Mouse (Mus musculus): ENCODE results near the gene Csf3r. TPM values are rescaled to one million over a fixed set of nuclear protein-coding genes. Genes with fewer than 3 reads are reported as not detected.
A peak's percentile ranks its signal among the peaks of the same experiment; 100 is the strongest.
"Not testable (repeated sequence)": the region's sequence is repeated elsewhere in the genome, so short reads cannot be mapped to it uniquely, and the experiment has no call there.

The Csf3r gene
- 0.53 and 0.70 TPM in 2 replicates for polyA plus RNA-seq (2015; fragmentation: Nextera tagmentation; extraction: Ambion mirVana)

DNA sequence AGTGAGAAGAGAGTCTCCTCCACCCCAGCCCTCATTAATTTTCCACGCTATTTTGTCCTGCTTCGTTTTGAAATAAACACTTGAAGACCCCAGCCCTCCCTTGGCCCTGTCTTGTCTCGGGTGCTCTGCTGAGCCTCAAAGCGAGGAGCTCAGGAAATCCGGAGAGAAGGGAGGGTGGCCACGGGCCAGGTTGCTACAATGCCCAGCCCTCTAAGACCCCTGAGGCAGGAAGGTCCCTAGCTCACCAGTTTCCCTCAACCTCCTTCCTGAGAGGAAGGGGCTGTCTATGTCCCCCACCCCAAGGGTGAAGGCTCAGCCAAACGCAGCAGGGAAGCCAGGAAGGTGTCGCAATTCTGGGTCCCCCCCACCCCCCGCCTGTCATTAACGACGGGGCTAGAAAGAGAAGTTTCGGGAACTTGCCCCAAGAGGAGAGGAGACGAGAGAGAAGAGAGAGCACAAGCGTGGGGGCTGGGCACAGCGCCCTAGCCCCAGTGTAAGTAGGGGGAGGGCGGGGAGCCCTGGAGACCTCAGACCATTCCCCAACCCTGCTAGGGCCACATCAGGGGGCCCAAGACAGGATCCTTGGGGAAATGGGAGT lies at the start of gene Csf3r:
Gene Csf3r (plus strand): TSS at position 248 of the 598 bp plus-strand sequence.
- no peak for ATAC-seq
- 66% methylated on average over 16 of the region's 16 CpGs for WGBS
- Histone ChIP-seq H3K36me3 (ENCODE audit: control insufficient read depth, insufficient read depth) (no peaks in the 10 kb centered on the region), H3K4me1 (replicated peaks; ENCODE audit: control insufficient read depth, insufficient read depth, low read length) (no peaks in the 10 kb centered on the region), H3K27me3 (replicated peaks; ENCODE audit: control insufficient read depth, insufficient read depth, low read length) (no peaks in the 10 kb centered on the region), H3K27ac (ENCODE audit: low read length) (no peak within 1 kb of the TSS), H3K4me2 (ENCODE audit: low read length) (no peak within 1 kb of the TSS), H3K4me3 (replicated peaks; ENCODE audit: low read length) (no peak within 1 kb of the TSS), H3K9me3 (ENCODE audit: control insufficient read depth, low read length) (no peaks in the 10 kb centered on the region), H3K9ac (replicated peaks; ENCODE audit: low read depth, low read length) (no peak within 1 kb of the TSS)

DNA sequence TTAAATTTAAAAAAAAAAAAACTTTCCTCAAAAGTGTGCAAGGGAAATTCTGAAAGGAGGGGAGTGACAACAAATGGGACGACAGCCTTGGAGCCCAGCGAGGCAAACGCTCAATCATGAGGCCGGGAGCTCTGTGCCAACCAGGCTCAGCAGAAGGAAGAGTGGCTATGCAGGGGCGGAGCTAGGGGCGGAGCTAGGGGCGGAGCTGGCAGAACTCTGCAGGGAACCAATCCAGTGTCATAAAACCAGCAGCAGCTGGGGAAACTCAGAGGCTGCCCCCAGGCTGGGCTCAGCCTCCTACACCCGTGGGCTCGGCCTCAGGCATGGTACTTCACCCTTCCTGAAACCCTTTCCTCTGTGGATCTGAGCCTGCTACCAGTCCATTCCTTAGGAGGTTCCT lies 46.6 kb upstream of the Csf3r start:
- H3K36me3 ChIP-seq (ENCODE audit: control insufficient read depth, insufficient read depth) = no peaks in the 10 kb centered on the region
- WGBS = 61% methylated on average over 9 of the region's 9 CpGs
- H3K9ac ChIP-seq (replicated peaks; ENCODE audit: low read depth, low read length) = no peak overlapping the region
- H3K4me2 ChIP-seq (ENCODE audit: low read length) = no peak overlapping the region
- H3K27me3 ChIP-seq (replicated peaks; ENCODE audit: control insufficient read depth, insufficient read depth, low read length) = no peaks in the 10 kb centered on the region
- no peak overlapping the region for H3K4me3 ChIP-seq (replicated peaks; ENCODE audit: low read length)
- no peak for ATAC-seq
- H3K4me1 ChIP-seq (replicated peaks; ENCODE audit: control insufficient read depth, insufficient read depth, low read length) = no peaks in the 10 kb centered on the region
- no peaks in the 10 kb centered on the region for H3K9me3 ChIP-seq (ENCODE audit: control insufficient read depth, low read length)
- H3K27ac ChIP-seq (ENCODE audit: low read length) = no peak overlapping the region

DNA sequence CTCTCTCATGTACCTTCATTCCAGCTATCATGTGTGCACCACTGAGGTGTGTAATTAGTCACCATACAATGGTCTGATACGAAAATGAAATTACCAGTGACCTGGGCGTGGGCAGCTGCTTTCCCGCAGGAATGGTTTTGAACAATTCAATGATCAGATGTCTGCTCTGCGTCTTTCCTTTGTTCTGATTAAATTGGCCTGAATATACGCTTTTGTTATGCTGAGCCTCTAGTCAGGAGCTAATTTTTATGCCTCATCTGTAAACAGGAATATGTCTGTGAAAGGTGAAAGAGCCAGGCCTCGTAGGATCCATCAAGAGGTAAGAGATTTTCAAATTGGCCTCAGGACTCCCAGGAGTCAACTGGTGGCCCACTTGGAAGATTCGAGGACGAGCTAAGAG lies 41.1 kb upstream of the Csf3r start:
- Histone ChIP-seq H3K9me3 (ENCODE audit: control insufficient read depth, low read length) (no peaks in the 10 kb centered on the region), H3K36me3 (ENCODE audit: control insufficient read depth, insufficient read depth) (no peaks in the 10 kb centered on the region), H3K27me3 (replicated peaks; ENCODE audit: control insufficient read depth, insufficient read depth, low read length) (0 out of 2 replicates have a peak, but pooled peaks cover under 1% of the 10 kb centered on the region), H3K4me3 (replicated peaks; ENCODE audit: low read length) (no peak overlapping the region), H3K27ac (ENCODE audit: low read length) (no peak overlapping the region), H3K9ac (replicated peaks; ENCODE audit: low read depth, low read length) (no peak overlapping the region), H3K4me1 (replicated peaks; ENCODE audit: control insufficient read depth, insufficient read depth, low read length) (no peaks in the 10 kb centered on the region; the same call in 1 of the 2 replicates), H3K4me2 (ENCODE audit: low read length) (no peak overlapping the region)
- 50% methylated on average over 8 of the region's 8 CpGs for WGBS
- ATAC-seq = no peak

DNA sequence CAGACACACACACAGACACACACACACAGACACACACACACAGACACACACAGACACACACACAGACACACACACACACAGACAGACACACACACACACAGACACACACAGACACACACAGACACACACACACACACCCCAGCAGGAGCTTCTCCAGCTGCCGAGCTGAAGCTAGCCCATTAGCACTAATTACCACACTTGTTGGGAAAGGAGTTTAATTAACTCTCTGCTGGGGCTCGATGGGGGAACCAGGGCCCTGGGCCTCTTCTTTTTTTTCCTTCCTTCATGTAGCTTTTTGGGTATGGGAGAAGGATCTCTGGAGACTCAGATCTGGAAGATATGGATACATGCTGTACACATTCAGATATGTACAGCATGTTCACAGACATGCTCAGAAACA lies 38.6 kb upstream of the Csf3r start:
- not testable (repeated sequence) for ATAC-seq; H3K27me3 ChIP-seq (replicated peaks; ENCODE audit: control insufficient read depth, insufficient read depth, low read length)

DNA sequence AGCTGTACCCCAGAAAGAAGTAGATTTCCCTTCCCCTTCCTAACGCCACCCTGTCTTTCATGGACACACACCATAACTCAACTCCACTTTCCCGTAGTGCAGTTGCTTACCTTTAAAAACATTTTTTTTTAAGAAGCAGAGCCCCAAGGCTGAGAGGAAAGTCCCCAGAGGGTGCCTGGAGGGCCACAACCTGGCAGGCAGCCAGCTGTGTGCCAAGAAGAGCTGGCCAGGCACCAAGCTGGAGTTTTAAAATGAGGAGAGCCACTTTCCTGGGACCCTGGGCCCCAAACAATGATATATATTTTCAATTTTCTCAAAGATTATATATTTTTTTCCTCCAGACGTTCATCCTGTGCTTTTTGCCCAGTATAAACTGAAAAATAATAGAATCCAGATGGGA lies 37.3 kb upstream of the Csf3r start:
- WGBS = 64% methylated on average over 3 of the region's 3 CpGs
- no peaks in the 10 kb centered on the region for H3K9me3 ChIP-seq (ENCODE audit: control insufficient read depth, low read length)
- no peak overlapping the region for H3K27ac ChIP-seq (ENCODE audit: low read length)
- H3K4me2 ChIP-seq (ENCODE audit: low read length) = no peak overlapping the region
- ATAC-seq = no peak
- 0 out of 2 replicates have a peak, but pooled peaks cover 4% of the 10 kb centered on the region for H3K27me3 ChIP-seq (replicated peaks; ENCODE audit: control insufficient read depth, insufficient read depth, low read length)
- H3K4me3 ChIP-seq (replicated peaks; ENCODE audit: low read length) = no peak overlapping the region
- H3K4me1 ChIP-seq (replicated peaks; ENCODE audit: control insufficient read depth, insufficient read depth, low read length) = no peaks in the 10 kb centered on the region; the same call in 1 of the 2 replicates
- no peaks in the 10 kb centered on the region for H3K36me3 ChIP-seq (ENCODE audit: control insufficient read depth, insufficient read depth)
- H3K9ac ChIP-seq (replicated peaks; ENCODE audit: low read depth, low read length) = no peak overlapping the region

More for the DNA sequence above, 38.6 kb upstream of the Csf3r start:
- H3K27ac ChIP-seq (ENCODE audit: low read length); H3K9me3 ChIP-seq (ENCODE audit: control insufficient read depth, low read length); H3K36me3 ChIP-seq (ENCODE audit: control insufficient read depth, insufficient read depth); H3K4me2 ChIP-seq (ENCODE audit: low read length); H3K4me1 ChIP-seq (replicated peaks; ENCODE audit: control insufficient read depth, insufficient read depth, low read length); H3K9ac ChIP-seq (replicated peaks; ENCODE audit: low read depth, low read length); H3K4me3 ChIP-seq (replicated peaks; ENCODE audit: low read length): not testable (repeated sequence)
- 4% methylated on average over 2 of the region's 2 CpGs for WGBS

DNA sequence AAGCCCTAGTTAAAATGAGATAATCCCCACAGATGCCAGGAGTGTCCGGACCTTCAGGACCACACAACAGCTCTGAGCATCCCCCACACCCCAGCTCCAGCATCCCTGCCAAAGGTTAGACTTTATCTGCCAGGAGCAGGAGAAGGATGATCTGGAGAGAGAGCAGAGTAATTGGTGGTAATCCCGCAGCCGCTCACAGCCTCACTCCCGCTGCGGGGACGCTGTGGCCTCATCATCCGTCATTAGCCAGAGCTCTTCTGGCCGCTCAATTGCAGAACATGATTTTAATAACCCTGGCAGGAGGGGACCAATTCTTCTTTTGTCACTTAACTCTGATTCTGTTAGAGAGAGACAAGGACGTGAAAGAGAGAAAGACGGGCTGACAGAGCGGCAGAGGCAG lies 35.3 kb upstream of the Csf3r start:
- Histone ChIP-seq H3K9ac (replicated peaks; ENCODE audit: low read depth, low read length) (no peak overlapping the region), H3K36me3 (ENCODE audit: control insufficient read depth, insufficient read depth) (no peaks in the 10 kb centered on the region), H3K4me2 (ENCODE audit: low read length) (no peak overlapping the region), H3K9me3 (ENCODE audit: control insufficient read depth, low read length) (no peaks in the 10 kb centered on the region), H3K27me3 (replicated peaks; ENCODE audit: control insufficient read depth, insufficient read depth, low read length) (0 out of 2 replicates have a peak, but pooled peaks cover 4% of the 10 kb centered on the region), H3K4me3 (replicated peaks; ENCODE audit: low read length) (no peak overlapping the region), H3K27ac (ENCODE audit: low read length) (no peak overlapping the region), H3K4me1 (replicated peaks; ENCODE audit: control insufficient read depth, insufficient read depth, low read length) (no peaks in the 10 kb centered on the region; the same call in 1 of the 2 replicates)
- 26% methylated on average over 11 of the region's 11 CpGs for WGBS
- no peak for ATAC-seq

DNA sequence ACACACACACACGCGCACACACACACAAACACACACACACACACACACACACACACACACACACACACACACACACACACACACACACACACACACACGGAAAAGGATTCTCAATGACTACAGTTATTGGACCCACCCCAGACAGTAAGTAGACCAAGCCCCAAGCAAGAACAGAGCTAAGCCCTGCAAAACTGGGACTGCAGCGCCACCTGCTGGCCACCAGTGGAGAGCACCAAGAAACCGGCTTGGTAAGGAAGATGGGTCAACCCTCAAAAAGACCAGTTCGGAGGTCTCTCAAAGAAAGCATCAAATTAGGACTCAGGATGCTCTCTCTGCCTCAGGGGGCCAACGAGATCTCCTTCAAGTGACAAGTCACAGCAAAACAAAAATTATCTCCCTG lies 34.2 kb upstream of the Csf3r start:
- H3K4me2 ChIP-seq (ENCODE audit: low read length) = no peak overlapping the region
- H3K4me3 ChIP-seq (replicated peaks; ENCODE audit: low read length) = no peak overlapping the region
- no peaks in the 10 kb centered on the region for H3K36me3 ChIP-seq (ENCODE audit: control insufficient read depth, insufficient read depth)
- 8% methylated on average over 5 of the region's 7 CpGs for WGBS
- H3K27ac ChIP-seq (ENCODE audit: low read length) = no peak overlapping the region
- peak; percentile 80 for ATAC-seq
- no peak overlapping the region for H3K9ac ChIP-seq (replicated peaks; ENCODE audit: low read depth, low read length)
- no peaks in the 10 kb centered on the region; the same call in 1 of the 2 replicates for H3K4me1 ChIP-seq (replicated peaks; ENCODE audit: control insufficient read depth, insufficient read depth, low read length)
- 0 out of 2 replicates have a peak, but pooled peaks cover 4% of the 10 kb centered on the region for H3K27me3 ChIP-seq (replicated peaks; ENCODE audit: control insufficient read depth, insufficient read depth, low read length)
- no peaks in the 10 kb centered on the region for H3K9me3 ChIP-seq (ENCODE audit: control insufficient read depth, low read length)

DNA sequence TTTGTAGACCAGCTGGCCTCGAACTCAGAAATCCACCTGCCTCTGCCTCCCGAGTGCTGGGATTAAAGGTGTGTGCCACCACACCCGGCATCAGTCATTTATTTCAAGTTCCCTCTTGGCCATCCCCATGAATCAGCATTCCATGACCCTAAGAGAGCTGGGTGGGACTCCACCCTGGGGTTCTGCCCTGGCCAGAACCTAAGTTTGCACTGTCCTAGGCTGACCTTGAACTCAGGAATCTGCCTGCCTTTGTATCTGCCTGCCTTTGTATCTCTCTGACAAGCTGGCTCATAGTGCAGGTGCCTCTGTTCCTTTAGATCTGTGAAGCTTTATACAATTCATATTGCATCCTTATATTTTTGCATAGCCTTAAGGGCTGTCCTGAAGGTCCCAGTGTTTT lies 32.1 kb upstream of the Csf3r start:
- 74% methylated on average over 3 of the region's 3 CpGs for WGBS
- Histone ChIP-seq H3K4me1 (replicated peaks; ENCODE audit: control insufficient read depth, insufficient read depth, low read length) (no peaks in the 10 kb centered on the region), H3K9ac (replicated peaks; ENCODE audit: low read depth, low read length) (no peak overlapping the region), H3K4me3 (replicated peaks; ENCODE audit: low read length) (no peak overlapping the region), H3K9me3 (ENCODE audit: control insufficient read depth, low read length) (0 out of 2 replicates have a peak, but pooled peaks cover under 1% of the 10 kb centered on the region), H3K4me2 (ENCODE audit: low read length) (no peak overlapping the region), H3K27me3 (replicated peaks; ENCODE audit: control insufficient read depth, insufficient read depth, low read length) (0 out of 2 replicates have a peak, but pooled peaks cover 4% of the 10 kb centered on the region), H3K27ac (ENCODE audit: low read length) (no peak overlapping the region), H3K36me3 (ENCODE audit: control insufficient read depth, insufficient read depth) (no peaks in the 10 kb centered on the region)
- no peak for ATAC-seq

DNA sequence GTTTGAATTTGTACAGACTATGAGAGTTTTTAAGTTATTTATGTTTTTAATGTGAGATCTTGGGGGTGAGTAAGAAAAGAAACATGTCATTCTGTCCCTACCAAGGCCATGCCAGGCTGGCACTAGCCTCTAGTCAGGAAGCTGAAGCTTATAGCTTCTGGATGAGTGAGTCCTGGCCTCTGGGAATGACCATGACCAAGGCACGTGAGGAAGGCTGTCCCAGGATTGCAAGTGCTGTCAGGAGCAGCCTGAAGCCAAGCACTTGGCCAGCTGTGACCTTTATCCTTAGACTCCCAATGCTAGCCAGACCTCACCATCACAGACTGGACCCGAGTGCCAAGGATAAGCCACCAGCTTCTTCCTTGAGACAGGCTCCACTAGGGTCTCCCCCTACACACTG lies 31.4 kb upstream of the Csf3r start:
- H3K4me1 ChIP-seq (replicated peaks; ENCODE audit: control insufficient read depth, insufficient read depth, low read length) = no peaks in the 10 kb centered on the region
- no peak overlapping the region for H3K4me2 ChIP-seq (ENCODE audit: low read length)
- ATAC-seq = no peak
- H3K27me3 ChIP-seq (replicated peaks; ENCODE audit: control insufficient read depth, insufficient read depth, low read length) = 0 out of 2 replicates have a peak, but pooled peaks cover 4% of the 10 kb centered on the region
- no peak overlapping the region for H3K4me3 ChIP-seq (replicated peaks; ENCODE audit: low read length)
- 48% methylated on average over 2 of the region's 2 CpGs for WGBS
- H3K27ac ChIP-seq (ENCODE audit: low read length) = no peak overlapping the region
- no peaks in the 10 kb centered on the region for H3K36me3 ChIP-seq (ENCODE audit: control insufficient read depth, insufficient read depth)
- no peak overlapping the region for H3K9ac ChIP-seq (replicated peaks; ENCODE audit: low read depth, low read length)
- H3K9me3 ChIP-seq (ENCODE audit: control insufficient read depth, low read length) = peaks cover 5% of the 10 kb centered on the region; the same call in 1 of the 2 replicates
